Mouse (Mus musculus) spleen, adult 2 months (tissue): ENCODE measurements around the gene Il18rap. TPM values are rescaled to one million over a fixed set of nuclear protein-coding genes. Genes with fewer than 3 reads are reported as not detected.
A peak's percentile ranks its signal among the peaks of the same experiment; 100 is the strongest.

Experiments
- DNase-seq, 2 experiments: peaks; one replicate each; pipeline versions ENCODE4 v3.0.0 to v3.0.0-alpha.2; 2012 to 2021; ENCODE audit warnings: low spot score in 2 of 2, low read depth in 1 of 2
- H3K27ac ChIP-seq: fragments of 200-500 bp; 2 replicates; pipeline ENCODE4 v1.5.1; 2012; ENCODE audit warnings: low read length, inconsistent platforms; ENCODE audit not compliant: insufficient read depth
- H3K27me3 ChIP-seq: fragments of 200-500 bp; 2 replicates; pipeline ENCODE4 v1.6.1; 2012; ENCODE audit warnings: mild to moderate bottlenecking, moderate library complexity, low read length, inconsistent platforms; ENCODE audit not compliant: control insufficient read depth, insufficient read depth
- H3K36me3 ChIP-seq: fragments of 200-500 bp; 2 replicates; pipeline ENCODE4 v1.6.1; 2012; ENCODE audit warnings: mild to moderate bottlenecking, low read length, inconsistent platforms; ENCODE audit not compliant: control insufficient read depth, insufficient read depth
- H3K4me1 ChIP-seq: fragments of 200-500 bp; 2 replicates; pipeline ENCODE4 v1.6.1; 2011; ENCODE audit warnings: inconsistent platforms; ENCODE audit not compliant: control insufficient read depth, insufficient read depth, insufficient read length
- H3K4me3 ChIP-seq: fragments of 200-500 bp; 2 replicates; pipeline ENCODE4 v1.5.1; 2011; ENCODE audit warnings: mild to moderate bottlenecking, inconsistent platforms; ENCODE audit not compliant: insufficient read depth, insufficient read length; ENCODE audit errors: extremely low read depth
- CTCF ChIP-seq: fragments of 200-500 bp; IDR thresholded peaks from 2 replicates; pipeline ENCODE4 v1.5.1; 2011; ENCODE audit warnings: mild to moderate bottlenecking, inconsistent platforms; ENCODE audit not compliant: insufficient read depth, insufficient read length, insufficient replicate concordance; ENCODE audit errors: extremely low read depth
- POLR2A ChIP-seq: fragments of 200-500 bp; IDR thresholded peaks from 2 replicates; pipeline ENCODE4 v1.6.1; 2011; ENCODE audit warnings: low read depth, low read length, inconsistent platforms
- WGBS: fragments of 180-500 bp; shearing (Covaris S2); methylation state at CpG from one replicate; pipeline ENCODE4 v1.1.7; 2018; 5-methylcytosine and 5-hydroxymethylcytosine counted together
- polyA plus RNA-seq: library from polyadenylated mRNA; depleted of rRNA; stranded (reverse); fragments of >200 nt; gene quantifications from 2 replicates; pipeline ENCODE4 v1.2.3, GENCODE M21; 2012; rRNA removed

The Il18rap gene
- 2.1 TPM in 2 replicates for polyA plus RNA-seq

DNA sequence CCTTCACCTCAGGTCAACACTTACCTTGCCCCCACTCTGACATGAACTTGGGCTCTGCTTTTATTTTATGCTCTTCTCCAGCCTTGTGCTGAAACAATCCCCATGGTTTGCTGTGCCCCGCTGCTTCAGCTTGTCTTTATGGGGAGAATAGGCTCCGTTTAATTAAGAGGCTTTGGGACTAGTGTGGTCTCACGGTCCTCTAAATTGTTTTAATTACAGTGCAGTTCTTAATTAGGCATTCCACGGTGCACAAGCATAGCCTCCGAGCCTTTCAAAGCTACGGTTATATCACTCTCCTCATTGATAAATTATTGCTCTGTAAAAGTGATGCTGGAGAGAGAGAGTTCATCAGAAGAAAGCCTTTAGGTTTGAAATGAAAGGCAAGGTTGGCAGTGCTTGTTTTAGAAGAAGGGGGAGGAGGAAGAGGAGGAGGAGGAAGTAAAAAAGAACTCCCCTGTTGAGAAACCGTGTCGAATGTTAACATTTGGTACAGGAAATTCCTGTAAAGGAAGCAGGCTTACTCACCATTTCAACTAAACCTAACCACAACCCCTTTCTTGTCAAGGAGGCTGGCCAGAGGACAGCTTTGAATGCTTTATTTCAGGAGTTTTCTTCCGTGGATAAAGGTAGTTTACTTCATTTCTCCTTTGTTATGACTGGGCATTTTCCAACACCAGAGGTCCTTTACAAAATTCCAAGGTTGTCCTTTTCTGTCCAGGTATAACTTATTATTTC, at the start of gene Il18rap:
Gene Il18rap (plus strand): TSS at position 512 of the 735 bp plus-strand sequence.
- WGBS, result 7% methylated on average over 9 of the region's 9 CpGs
- Histone ChIP-seq H3K4me1 (no peaks in the 10 kb centered on the region; the same call in 1 of the 2 replicates), H3K36me3 (no peaks in the 10 kb centered on the region), H3K27ac (no peak within 1 kb of the TSS; the same call in 1 of the 2 replicates), H3K27me3 (no peaks in the 10 kb centered on the region), H3K4me3 (no peak within 1 kb of the TSS; the same call in 1 of the 2 replicates)
- TF ChIP-seq POLR2A, result no peak
- no peak for TF ChIP-seq CTCF
- peak in 1 of 2 experiments; percentile 12 for DNase-seq

DNA sequence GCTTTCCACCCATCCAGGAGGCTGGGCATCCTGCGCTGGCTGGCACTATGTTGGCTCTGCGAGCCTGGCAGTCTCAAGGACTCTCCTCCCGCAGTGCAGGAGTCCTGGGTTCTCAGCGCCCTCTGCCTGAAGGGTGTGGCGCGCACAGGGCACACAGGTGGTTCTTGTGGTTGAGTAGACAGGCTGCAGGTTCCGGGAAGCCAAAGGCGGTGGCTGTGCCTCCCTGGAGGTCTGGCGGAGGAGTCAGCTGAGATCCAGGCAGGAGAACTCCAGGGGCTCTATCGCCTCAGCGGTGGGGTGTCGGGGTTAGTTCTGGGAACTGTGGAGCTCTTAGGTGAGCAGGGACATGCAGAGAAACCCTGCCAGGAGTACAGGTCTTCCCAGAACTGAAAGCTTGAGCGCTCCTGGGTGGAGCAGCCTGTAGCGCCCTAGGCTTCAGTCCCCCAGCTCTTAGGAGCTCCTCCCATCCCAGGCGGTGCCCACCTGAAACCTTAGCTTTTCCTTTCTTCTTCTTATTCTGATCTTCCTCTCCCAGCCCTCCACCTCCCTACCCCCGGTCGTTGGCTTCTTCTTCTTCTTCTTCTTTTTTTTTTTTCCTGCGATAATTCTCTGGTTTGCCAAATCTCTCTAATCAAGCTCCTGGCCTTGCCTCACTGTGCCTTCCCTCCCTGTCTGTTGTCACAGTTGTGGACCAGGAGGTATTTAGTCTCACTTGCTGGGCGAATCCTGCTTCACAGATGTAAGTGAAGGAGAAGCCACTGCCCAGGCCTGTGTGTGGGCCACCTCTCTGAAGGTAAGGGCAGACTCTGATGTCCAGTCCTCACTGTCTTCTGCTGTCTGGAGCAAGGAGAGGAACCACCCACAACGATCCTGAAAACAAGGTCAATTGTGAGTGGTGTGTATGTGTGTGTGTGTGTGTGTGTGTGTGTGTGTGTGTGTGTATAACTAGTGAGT, 49.4 kb upstream of the Il18rap start, which contains the start of gene Il18r1:
Gene Il18r1 (plus strand): TSS at position 76 of the 954 bp plus-strand sequence.
- peaks cover 6% of the 10 kb centered on the region for H3K4me1 ChIP-seq
- DNase-seq, result peak; percentile 36 to 59
- no peaks in the 10 kb centered on the region for H3K36me3 ChIP-seq
- TF ChIP-seq CTCF, result peak; percentile 45; the same call in 1 of the 2 replicates
- TF ChIP-seq POLR2A, result no peak
- H3K4me3 ChIP-seq, result peak within 1 kb of the TSS; percentile 54
- H3K27me3 ChIP-seq, result no peaks in the 10 kb centered on the region
- H3K27ac ChIP-seq, result peak within 1 kb of the TSS; percentile 27
- WGBS, result 16% methylated on average over 20 of the region's 20 CpGs

DNA sequence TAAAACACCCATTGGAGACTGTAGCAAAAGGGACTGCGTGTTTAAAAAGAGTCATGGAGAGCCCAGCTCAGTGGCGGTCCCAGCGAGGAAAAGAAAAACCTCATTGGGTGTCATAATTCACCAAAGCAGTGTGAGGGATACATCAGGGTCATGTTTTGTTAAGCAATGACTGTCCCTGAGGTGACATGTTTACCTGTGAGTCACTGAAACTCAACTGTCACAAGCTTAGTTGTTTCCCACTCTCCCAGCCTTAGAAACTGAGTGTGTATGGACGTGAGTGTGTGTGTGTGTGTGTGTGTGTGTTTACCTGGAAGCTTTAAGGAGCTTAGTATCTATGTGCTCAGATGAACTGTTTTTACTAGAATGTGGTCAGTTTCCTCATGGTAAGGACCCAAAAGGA, 47.9 kb upstream of the Il18rap start:
- Histone ChIP-seq H3K36me3 (no peaks in the 10 kb centered on the region), H3K27me3 (no peaks in the 10 kb centered on the region), H3K27ac (no peak overlapping the region), H3K4me3 (no peak overlapping the region), H3K4me1 (peaks cover 6% of the 10 kb centered on the region)
- TF ChIP-seq POLR2A, result no peak
- TF ChIP-seq CTCF, result no peak
- DNase-seq, result no peak
- 90% methylated on average over 4 of the region's 4 CpGs for WGBS

DNA sequence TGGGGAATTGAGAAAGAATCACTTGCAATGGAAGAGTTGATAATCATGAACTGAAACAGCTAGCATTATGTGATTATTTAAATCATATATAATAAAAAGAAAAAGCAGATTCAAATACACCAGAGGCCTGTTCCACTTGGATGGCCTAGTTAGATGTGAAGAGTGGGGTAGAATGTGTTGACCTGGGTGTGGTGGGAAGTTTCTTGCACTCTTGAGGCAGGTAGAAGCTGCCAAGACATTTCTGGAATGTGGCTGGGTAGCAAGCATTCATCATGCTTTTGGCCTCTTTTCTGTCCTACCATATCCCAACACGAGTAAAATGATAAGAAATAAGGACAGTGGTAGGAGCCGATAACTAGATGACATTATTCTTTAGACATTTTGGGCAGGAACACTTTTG, 46.4 kb upstream of the Il18rap start:
- TF ChIP-seq POLR2A (no peak), CTCF (no peak)
- no peaks in the 10 kb centered on the region for H3K36me3 ChIP-seq
- H3K27ac ChIP-seq, result no peak overlapping the region
- WGBS, result 76% methylated on average over 2 of the region's 2 CpGs
- H3K4me1 ChIP-seq, result peaks cover 6% of the 10 kb centered on the region
- no peak overlapping the region for H3K4me3 ChIP-seq
- DNase-seq, result no peak
- no peaks in the 10 kb centered on the region for H3K27me3 ChIP-seq

DNA sequence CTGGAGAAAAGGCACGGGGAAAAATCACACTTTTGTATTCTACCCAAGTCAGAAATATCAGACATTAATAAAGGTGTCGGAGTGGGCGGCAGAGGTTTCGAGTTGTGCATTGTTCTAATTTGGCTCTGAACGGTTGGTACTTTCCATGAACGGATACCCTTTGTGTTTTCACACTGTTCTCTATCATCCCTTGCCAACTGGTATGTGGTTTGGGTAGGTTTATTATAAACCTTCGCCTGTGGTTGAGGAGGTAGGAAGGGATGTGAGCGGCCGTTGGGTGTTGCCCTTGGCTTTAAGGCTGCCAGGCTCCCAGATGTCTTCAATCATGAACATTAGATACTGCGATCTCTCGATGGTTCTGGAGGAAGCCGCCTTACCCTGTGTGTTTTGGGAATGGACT, 45.3 kb upstream of the Il18rap start:
- Histone ChIP-seq H3K27ac (no peak overlapping the region), H3K4me3 (no peak overlapping the region), H3K36me3 (no peaks in the 10 kb centered on the region), H3K4me1 (peaks cover 11% of the 10 kb centered on the region), H3K27me3 (no peaks in the 10 kb centered on the region)
- no peak for TF ChIP-seq POLR2A
- TF ChIP-seq CTCF, result no peak
- 11% methylated on average over 12 of the region's 12 CpGs for WGBS
- no peak for DNase-seq

DNA sequence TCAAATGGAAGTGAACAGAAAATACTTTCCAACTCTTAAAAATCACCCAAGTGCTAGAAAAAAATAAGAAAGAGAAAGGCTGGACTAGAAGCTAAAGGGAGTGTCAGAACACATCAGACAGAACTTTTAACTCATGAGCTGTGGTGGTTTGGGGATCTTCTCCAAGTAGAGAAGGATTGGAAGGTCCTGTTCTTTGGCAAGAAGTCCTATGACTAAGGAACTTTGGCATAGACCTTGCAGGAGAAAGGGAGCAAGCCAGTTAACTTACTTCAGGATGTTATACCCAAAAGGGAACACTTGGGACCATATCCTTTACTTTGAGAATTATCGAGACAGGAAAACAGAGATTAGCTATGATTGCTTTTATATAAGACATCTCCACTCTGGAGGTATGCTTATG, 42.8 kb upstream of the Il18rap start:
- Histone ChIP-seq H3K36me3 (no peaks in the 10 kb centered on the region), H3K4me3 (no peak overlapping the region), H3K27ac (no peak overlapping the region), H3K4me1 (peaks cover 17% of the 10 kb centered on the region), H3K27me3 (no peaks in the 10 kb centered on the region)
- 92% methylated on average over 1 of the region's 1 CpGs for WGBS
- DNase-seq, result no peak
- TF ChIP-seq POLR2A (no peak), CTCF (no peak)
